Mouse (Mus musculus): ENCODE data around the gene Gm20388. TPM values are rescaled to one million over a fixed set of nuclear protein-coding genes. Genes with fewer than 3 reads are reported as not detected.
"Not testable (repeated sequence)": the region's sequence is repeated elsewhere in the genome, so short reads cannot be mapped to it uniquely, and the experiment has no call there.

The Gm20388 gene
- polyA plus RNA-seq, 2 experiments: 8.5 TPM; not detected in 1

- H3K9ac ChIP-seq (replicated peaks): no peak overlapping the region
- H3K27me3 ChIP-seq (ENCODE audit: control insufficient read depth, insufficient read depth, low read length): no peaks in the 10 kb centered on the region
- ATAC-seq (ENCODE audit: insufficient read depth) (no peak), DNase-seq (ENCODE audit: low read depth in 3 of 3, low spot score in 3 of 3) (no peak)
- TF ChIP-seq EP300 (IDR thresholded peaks at IDR 0.05; ENCODE audit: low read depth): no peak
- no peaks in the 10 kb centered on the region for H3K9me3 ChIP-seq (ENCODE audit: control insufficient read depth, low read length)
- no peaks in the 10 kb centered on the region for H3K4me1 ChIP-seq (replicated peaks; ENCODE audit: control insufficient read depth in 2 of 2, insufficient read depth in 2 of 2, low read length in 1 of 2)
- 61% methylated on average over 7 of the region's 7 CpGs for WGBS (ENCODE audit: insufficient replicate concordance)
- no peaks in the 10 kb centered on the region for H3K36me3 ChIP-seq (replicated peaks; ENCODE audit: control insufficient read depth, insufficient read depth, low read depth)
- no peak overlapping the region for H3K27ac ChIP-seq
- no peak overlapping the region for H3K4me2 ChIP-seq (ENCODE audit: low read depth)
- no peak overlapping the region for H3K4me3 ChIP-seq (ENCODE audit: insufficient read depth in 1 of 2, low read depth in 2 of 2, low read length in 2 of 2)
Measured at GRCm38 (mm10) chr8:124170671-124171070, 4260.0 kb downstream of the Gm20388 start.

- WGBS (ENCODE audit: insufficient replicate concordance): 57% methylated on average over 17 of the region's 17 CpGs
- ATAC-seq (ENCODE audit: insufficient read depth) (no peak), DNase-seq (ENCODE audit: low read depth in 3 of 3, low spot score in 3 of 3) (no peak)
- TF ChIP-seq CTCF (IDR thresholded peaks at IDR 0.05; ENCODE audit: low read depth) (no peak), EP300 (IDR thresholded peaks at IDR 0.05; ENCODE audit: low read depth) (no peak)
- H3K4me3 ChIP-seq (ENCODE audit: insufficient read depth in 1 of 2, low read depth in 2 of 2, low read length in 2 of 2): no peak overlapping the region
- no peaks in the 10 kb centered on the region for H3K36me3 ChIP-seq (replicated peaks; ENCODE audit: control insufficient read depth, insufficient read depth, low read depth)
- no peaks in the 10 kb centered on the region for H3K4me1 ChIP-seq (replicated peaks; ENCODE audit: control insufficient read depth in 2 of 2, insufficient read depth in 2 of 2, low read length in 1 of 2)
- no peak overlapping the region for H3K27ac ChIP-seq
- no peak overlapping the region for H3K4me2 ChIP-seq (ENCODE audit: low read depth)
- H3K9ac ChIP-seq (replicated peaks): no peak overlapping the region
- H3K27me3 ChIP-seq (ENCODE audit: control insufficient read depth, insufficient read depth, low read length): no peaks in the 10 kb centered on the region
- H3K9me3 ChIP-seq (ENCODE audit: control insufficient read depth, low read length): no peaks in the 10 kb centered on the region
Measured at GRCm38 (mm10) chr8:124171557-124172528, 4261.2 kb downstream of the Gm20388 start.

GRCm38 (mm10) chr8:124173688-124174087 is 4263.0 kb downstream of the Gm20388 start:
- no peaks in the 10 kb centered on the region for H3K4me1 ChIP-seq (replicated peaks; ENCODE audit: control insufficient read depth in 2 of 2, insufficient read depth in 2 of 2, low read length in 1 of 2)
- no peak overlapping the region for H3K9ac ChIP-seq (replicated peaks)
- no peaks in the 10 kb centered on the region for H3K36me3 ChIP-seq (replicated peaks; ENCODE audit: control insufficient read depth, insufficient read depth, low read depth)
- H3K9me3 ChIP-seq (ENCODE audit: control insufficient read depth, low read length): no peaks in the 10 kb centered on the region
- ATAC-seq (ENCODE audit: insufficient read depth): no peak
- H3K4me2 ChIP-seq (ENCODE audit: low read depth): no peak overlapping the region
- no peaks in the 10 kb centered on the region for H3K27me3 ChIP-seq (ENCODE audit: control insufficient read depth, insufficient read depth, low read length)
- no peak overlapping the region for H3K27ac ChIP-seq
- no peak overlapping the region for H3K4me3 ChIP-seq (ENCODE audit: insufficient read depth in 1 of 2, low read depth in 2 of 2, low read length in 2 of 2)
- no peak for TF ChIP-seq CTCF (IDR thresholded peaks at IDR 0.05; ENCODE audit: low read depth)
- no peak for DNase-seq (ENCODE audit: low read depth in 3 of 3, low spot score in 3 of 3)
- 62% methylated on average over 4 of the region's 4 CpGs for WGBS (ENCODE audit: insufficient replicate concordance)

- Histone ChIP-seq H3K4me3 (ENCODE audit: insufficient read depth in 1 of 2, low read depth in 2 of 2, low read length in 2 of 2) (no peak overlapping the region), H3K27me3 (ENCODE audit: control insufficient read depth, insufficient read depth, low read length) (no peaks in the 10 kb centered on the region), H3K36me3 (replicated peaks; ENCODE audit: control insufficient read depth, insufficient read depth, low read depth) (no peaks in the 10 kb centered on the region), H3K9me3 (ENCODE audit: control insufficient read depth, low read length) (no peaks in the 10 kb centered on the region), H3K4me2 (ENCODE audit: low read depth) (no peak overlapping the region), H3K9ac (replicated peaks) (no peak overlapping the region), H3K4me1 (replicated peaks; ENCODE audit: control insufficient read depth in 2 of 2, insufficient read depth in 2 of 2, low read length in 1 of 2) (no peaks in the 10 kb centered on the region), H3K27ac (no peak overlapping the region)
- ATAC-seq (ENCODE audit: insufficient read depth) (no peak), DNase-seq (ENCODE audit: low read depth in 3 of 3, low spot score in 3 of 3) (no peak)
- TF ChIP-seq CTCF (IDR thresholded peaks at IDR 0.05; ENCODE audit: low read depth): no peak
- WGBS (ENCODE audit: insufficient replicate concordance): 66% methylated on average over 6 of the region's 6 CpGs
Measured at GRCm38 (mm10) chr8:124176133-124176532, 4265.5 kb downstream of the Gm20388 start.

- DNase-seq (ENCODE audit: low read depth in 3 of 3, low spot score in 3 of 3); H3K9ac ChIP-seq (replicated peaks): not testable (repeated sequence)
Measured at GRCm38 (mm10) chr8:124177092-124177491, 4266.5 kb downstream of the Gm20388 start.

More at GRCm38 (mm10) chr8:124177092-124177491, 4266.5 kb downstream of the Gm20388 start:
- not testable (repeated sequence) for H3K4me3 ChIP-seq (ENCODE audit: insufficient read depth in 1 of 2, low read depth in 2 of 2, low read length in 2 of 2); H3K4me1 ChIP-seq (replicated peaks; ENCODE audit: control insufficient read depth in 2 of 2, insufficient read depth in 2 of 2, low read length in 1 of 2); H3K4me2 ChIP-seq (ENCODE audit: low read depth); H3K36me3 ChIP-seq (replicated peaks; ENCODE audit: control insufficient read depth, insufficient read depth, low read depth); ATAC-seq (ENCODE audit: insufficient read depth); H3K27ac ChIP-seq; H3K9me3 ChIP-seq (ENCODE audit: control insufficient read depth, low read length); H3K27me3 ChIP-seq (ENCODE audit: control insufficient read depth, insufficient read depth, low read length)
- 26% methylated on average over 1 of the region's 1 CpGs for WGBS (ENCODE audit: insufficient replicate concordance)

Measured in liver, embryonic 14.5 days (tissue).